In genomic region chrX:57503634-57504033, GRCm38 (mm10) we compare ENCODE assay signal across 9 mouse cellular contexts. TPM values are rescaled to one million over a fixed set of nuclear protein-coding genes. Genes with fewer than 3 reads are reported as not detected.
A peak's percentile ranks its signal among the peaks of the same experiment; 100 is the strongest.
DNase-seq lines count a peak whose midpoint lies in the region; ATAC-seq and TF ChIP-seq lines count a peak whose summit lies in the region.
"Had no signal": no experiment of that assay in that cellular context is flagged by ENCODE, and none has a peak within 500 bp of the region (broad histone marks: within the 10 kb centered on the region; RNA-seq: fewer than 3 reads in every experiment).

Gene Gpr101 (minus strand): TSS chrX:57503757.

- no peak; the same call in 1 of the 2 replicates for ATAC-seq in lung, embryonic 14.5 days (ENCODE audit: insufficient read depth)
- ATAC-seq: inflammation-experienced regulatory T-cells, adult 6 months had no signal

- DNase-seq in lung, embryonic 14.5 days = peak; percentile 15
- no peak for DNase-seq in lung, postnatal 4 days
- DNase-seq in forebrain, embryonic 10.5 days (ENCODE audit: extremely low spot score, low spot score) = no peak
- DNase-seq in limb, embryonic 10.5 days (ENCODE audit: low spot score) = peak; percentile 35
- peak; percentile 10 to 12 for DNase-seq in right cerebral cortex, adult 2 months (ENCODE audit: low spot score in 2 of 2)
- DNase-seq in spleen, adult 12 weeks (ENCODE audit: low spot score) = no peak
- DNase-seq in natural killer cell, adult 2 months (ENCODE audit: low spot score in 2 of 2) = no peak
- DNase-seq in kidney, adult 18-20 months = no peak

- no peak within 1 kb of the TSS for H3K9ac ChIP-seq in lung, embryonic 14.5 days

- no peaks in the 10 kb centered on the region for H3K4me1 ChIP-seq in lung, embryonic 14.5 days (ENCODE audit: insufficient read depth)
- H3K4me1 ChIP-seq in forebrain, embryonic 10.5 days = 0 out of 2 replicates have a peak, but pooled peaks cover 4% of the 10 kb centered on the region
- H3K4me1 ChIP-seq in limb, embryonic 10.5 days = no peaks in the 10 kb centered on the region

- no peaks in the 10 kb centered on the region for H3K9me3 ChIP-seq in lung, embryonic 14.5 days (ENCODE audit: low read depth, low read length)
- no peaks in the 10 kb centered on the region for H3K9me3 ChIP-seq in forebrain, embryonic 10.5 days
- no peaks in the 10 kb centered on the region for H3K9me3 ChIP-seq in limb, embryonic 10.5 days (replicated peaks)

- 6% methylated on average over 23 of the region's 28 CpGs for WGBS in lung, embryonic 14.5 days
- 12% methylated on average over 26 of the region's 28 CpGs for WGBS in forebrain, embryonic 10.5 days
- 9% methylated on average over 19 of the region's 28 CpGs for WGBS in limb, embryonic 10.5 days

- no peak for TF ChIP-seq CTCF in lung, embryonic 14.5 days (IDR thresholded peaks at IDR 0.05; ENCODE audit: low read depth)

- no peak within 1 kb of the TSS for H3K27ac ChIP-seq in lung, embryonic 14.5 days (ENCODE audit: low read depth)
- no peak within 1 kb of the TSS for H3K27ac ChIP-seq in forebrain, embryonic 10.5 days
- no peak within 1 kb of the TSS for H3K27ac ChIP-seq in limb, embryonic 10.5 days

- peak within 1 kb of the TSS; percentile 9; the same call in 1 of the 2 replicates for H3K4me3 ChIP-seq in lung, embryonic 14.5 days (ENCODE audit: low read depth, low read length)
- peak within 1 kb of the TSS; percentile 53 for H3K4me3 ChIP-seq in forebrain, embryonic 10.5 days
- H3K4me3 ChIP-seq in limb, embryonic 10.5 days = peak within 1 kb of the TSS; percentile 44

- H3K36me3 ChIP-seq in lung, embryonic 14.5 days (ENCODE audit: insufficient read depth) = no peaks in the 10 kb centered on the region
- no peaks in the 10 kb centered on the region for H3K36me3 ChIP-seq in forebrain, embryonic 10.5 days (replicated peaks)
- H3K36me3 ChIP-seq in limb, embryonic 10.5 days = no peaks in the 10 kb centered on the region

- peaks cover 20% of the 10 kb centered on the region; the same call in 1 of the 2 replicates for H3K27me3 ChIP-seq in lung, embryonic 14.5 days (ENCODE audit: insufficient read depth, low read length)
- peaks cover 54% of the 10 kb centered on the region for H3K27me3 ChIP-seq in forebrain, embryonic 10.5 days (ENCODE audit: poor library complexity, severe bottlenecking)
- peaks cover 57% of the 10 kb centered on the region for H3K27me3 ChIP-seq in limb, embryonic 10.5 days (ENCODE audit: low read depth, poor library complexity, severe bottlenecking)

- peak within 1 kb of the TSS; percentile 50 for H3K4me2 ChIP-seq in lung, embryonic 14.5 days

RNA-seq across cellular contexts. Expression of gene Gpr101, which starts in this region (rescaled TPM):
- polyA plus RNA-seq in lung, embryonic 14.5 days (2014; fragmentation: Nextera tagmentation; extraction: Ambion mirVana) = not detected in 2 replicates
- polyA plus RNA-seq in forebrain, embryonic 10.5 days (2016; fragmentation: Nextera tagmentation; extraction: Ambion mirVana) = 0.02 TPM in 1 of 2 replicates, not detected in the other
- not detected in 2 replicates for polyA plus RNA-seq in limb, embryonic 10.5 days (2016; fragmentation: Nextera tagmentation; extraction: Ambion mirVana)
- polyA plus RNA-seq: inflammation-experienced regulatory T-cells, adult 6 months had no signal

Comparison
In these comparisons a context has a peak if more than half of its experiments do, and no peak if none do; other contexts are left out.
1. Peak in DNase-seq, H3K4me3 ChIP-seq and H3K4me2 ChIP-seq in lung, embryonic 14.5 days; RNA of the gene not detected or under 1 TPM.
2. Peak in DNase-seq and H3K4me3 ChIP-seq in limb, embryonic 10.5 days; RNA of the gene not detected or under 1 TPM.
3. DNase-seq: peak in right cerebral cortex, adult 2 months (2 of 2); none in lung, postnatal 4 days (0 of 2), forebrain, embryonic 10.5 days (single experiment), spleen, adult 12 weeks (single experiment), natural killer cell, adult 2 months (0 of 2) and kidney, adult 18-20 months (single experiment).
4. Peak in every context shown above with its lines, with median percentiles within 50 percentile points of each other: H3K4me3 ChIP-seq.